Mouse (Mus musculus): Measurements from ENCODE around the gene Commd1. TPM values are rescaled to one million over a fixed set of nuclear protein-coding genes. Genes with fewer than 3 reads are reported as not detected.

Commd1 gene
- polyA plus RNA-seq, 1 experiment from 2014 or later, result 325 TPM

DNA sequence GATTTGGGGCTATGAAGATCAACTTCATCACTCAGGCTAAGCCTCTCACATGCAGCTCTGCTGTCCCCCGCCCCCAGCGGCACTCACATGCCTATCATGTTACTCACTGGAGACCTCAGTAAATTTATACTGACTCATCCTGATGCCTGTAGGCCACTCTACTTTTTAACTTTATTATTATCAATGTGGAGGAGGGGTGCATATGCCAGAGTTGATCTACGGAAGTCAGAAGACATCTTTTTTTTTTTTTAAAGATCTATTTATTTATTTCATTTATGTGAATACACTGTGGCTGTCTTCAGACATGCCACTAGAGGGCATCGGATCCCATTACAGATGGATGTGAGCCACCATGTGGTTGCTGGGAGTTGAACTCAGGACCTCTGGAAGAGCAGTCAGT lies 16.7 kb downstream of the Commd1 start:
- 82% methylated on average over 4 of the region's 4 CpGs for WGBS

DNA sequence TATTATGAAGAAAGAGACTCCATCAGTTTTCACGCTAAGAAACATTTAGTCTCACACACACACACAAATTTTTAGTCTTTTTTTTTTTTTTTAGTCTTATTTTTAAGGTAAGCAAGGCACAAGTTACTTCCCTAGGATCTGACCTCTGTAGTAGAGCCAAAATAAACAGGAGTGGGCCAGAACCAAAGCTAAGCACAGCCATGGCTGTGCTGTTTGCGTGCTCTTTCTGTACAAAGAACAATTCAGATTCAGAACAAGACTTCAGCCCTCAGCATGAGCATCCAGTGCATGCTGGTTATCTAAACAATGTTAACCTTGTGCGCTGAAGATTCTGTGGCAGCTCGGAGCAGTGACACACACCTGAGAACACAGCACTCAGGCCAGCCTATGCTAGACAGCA lies 17.8 kb downstream of the Commd1 start:
- no peak for ATAC-seq (ENCODE audit: low FRiP score, low read depth)
- 74% methylated on average over 4 of the region's 4 CpGs for WGBS

More for the DNA sequence above, 16.7 kb downstream of the Commd1 start:
- Histone ChIP-seq H3K9ac (no peak overlapping the region), H3K9me3 (0 out of 2 replicates have a peak, but pooled peaks cover 11% of the 10 kb centered on the region), H3K4me3 (no peak overlapping the region), H3K4me1 (no peaks in the 10 kb centered on the region), H3K4me2 (replicated peaks) (no peak overlapping the region), H3K27ac (no peak overlapping the region), H3K27me3 (replicated peaks) (no peaks in the 10 kb centered on the region), H3K36me3 (peaks cover 6% of the 10 kb centered on the region)
- ATAC-seq (ENCODE audit: low FRiP score, low read depth), result no peak

DNA sequence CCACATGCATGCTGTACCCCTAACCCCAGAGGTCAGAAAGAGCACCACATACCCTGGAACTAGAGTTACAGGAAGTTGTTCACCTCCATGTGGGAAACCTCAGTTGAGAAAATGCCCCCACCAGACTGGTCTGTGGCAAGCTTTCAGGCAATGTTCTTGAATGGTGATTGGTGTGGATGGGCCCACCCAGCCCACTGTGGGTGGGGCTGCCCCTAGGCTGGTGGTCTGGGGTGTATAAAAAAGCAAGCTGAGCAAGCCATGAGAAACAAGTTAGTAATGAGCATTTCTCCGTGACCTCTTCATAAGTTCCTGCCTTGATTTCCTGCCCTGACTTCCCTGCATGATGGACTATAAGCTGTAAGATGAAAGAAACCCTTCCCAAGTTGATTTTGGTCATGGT lies 20.1 kb downstream of the Commd1 start:
- Histone ChIP-seq H3K27ac (no peak overlapping the region), H3K36me3 (peaks cover 6% of the 10 kb centered on the region), H3K4me2 (replicated peaks) (no peak overlapping the region), H3K4me3 (no peak overlapping the region), H3K9me3 (0 out of 2 replicates have a peak, but pooled peaks cover 7% of the 10 kb centered on the region), H3K4me1 (no peaks in the 10 kb centered on the region), H3K27me3 (replicated peaks) (no peaks in the 10 kb centered on the region), H3K9ac (no peak overlapping the region)
- no peak for ATAC-seq (ENCODE audit: low FRiP score, low read depth)
- 91% methylated on average over 1 of the region's 1 CpGs for WGBS

More for the DNA sequence above, 17.8 kb downstream of the Commd1 start:
- Histone ChIP-seq H3K36me3 (peaks cover 6% of the 10 kb centered on the region), H3K4me3 (no peak overlapping the region), H3K4me2 (replicated peaks) (no peak overlapping the region), H3K27me3 (replicated peaks) (no peaks in the 10 kb centered on the region), H3K4me1 (no peaks in the 10 kb centered on the region), H3K9ac (no peak overlapping the region), H3K9me3 (0 out of 2 replicates have a peak, but pooled peaks cover 11% of the 10 kb centered on the region), H3K27ac (no peak overlapping the region)

DNA sequence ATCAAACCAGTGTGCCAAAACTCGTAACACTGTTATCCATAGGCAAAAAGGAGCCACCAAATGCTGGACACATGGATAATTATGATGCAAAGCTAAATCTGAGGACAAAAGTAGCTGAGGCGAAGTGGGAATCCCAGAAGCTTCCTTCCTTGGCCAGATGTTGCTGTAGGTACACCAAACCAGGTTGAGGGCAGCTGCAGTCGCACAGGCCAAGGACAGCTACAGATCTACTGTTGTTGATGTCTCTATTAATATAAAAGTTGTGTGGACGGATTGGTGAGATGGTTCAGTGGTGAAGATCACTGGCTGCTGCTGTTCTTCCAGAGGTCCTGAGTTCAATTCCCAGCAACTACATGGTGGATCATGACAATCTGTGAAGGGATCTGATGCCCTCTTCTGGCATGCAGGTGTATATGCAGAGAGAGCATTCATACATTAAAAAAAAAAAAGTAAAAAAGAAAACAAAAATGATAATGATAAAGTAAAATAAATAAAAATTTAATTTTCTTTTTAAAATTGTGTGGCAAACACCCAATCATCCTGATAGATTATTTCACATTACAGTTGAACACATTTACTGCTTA lies 24.3 kb downstream of the Commd1 start:
- Histone ChIP-seq H3K4me2 (replicated peaks) (no peak overlapping the region), H3K27me3 (replicated peaks) (no peaks in the 10 kb centered on the region), H3K4me3 (no peak overlapping the region), H3K4me1 (no peaks in the 10 kb centered on the region), H3K27ac (no peak overlapping the region), H3K9ac (no peak overlapping the region), H3K36me3 (peaks cover 2% of the 10 kb centered on the region; the same call in 1 of the 2 replicates), H3K9me3 (no peaks in the 10 kb centered on the region)
- WGBS, result 88% methylated on average over 4 of the region's 4 CpGs
- no peak for ATAC-seq (ENCODE audit: low FRiP score, low read depth)

DNA sequence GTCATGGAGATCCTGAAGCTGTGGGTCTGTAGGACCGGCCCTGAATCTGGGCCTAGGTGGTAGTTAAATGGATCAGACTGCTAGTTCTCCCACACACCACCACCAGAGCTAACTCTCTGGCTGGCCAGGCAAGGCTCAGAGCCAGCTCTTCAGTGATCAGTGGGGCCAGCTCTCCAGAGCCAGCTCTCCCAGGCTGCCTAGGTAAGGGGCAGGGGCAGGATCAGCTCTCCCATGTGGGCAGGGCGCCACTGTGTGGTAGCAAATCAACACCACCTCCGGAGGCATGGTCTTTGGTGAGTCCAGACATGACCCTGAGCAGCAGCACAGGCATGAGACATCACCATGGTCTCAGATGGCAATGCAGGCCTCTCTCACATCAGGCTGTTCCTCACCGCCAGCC lies 25.4 kb downstream of the Commd1 start:
- WGBS, result 80% methylated on average over 4 of the region's 4 CpGs
- Histone ChIP-seq H3K4me3 (no peak overlapping the region), H3K27ac (no peak overlapping the region), H3K27me3 (replicated peaks) (no peaks in the 10 kb centered on the region), H3K36me3 (peaks cover 2% of the 10 kb centered on the region; the same call in 1 of the 2 replicates), H3K9ac (no peak overlapping the region), H3K4me2 (replicated peaks) (no peak overlapping the region), H3K9me3 (no peaks in the 10 kb centered on the region), H3K4me1 (no peaks in the 10 kb centered on the region)
- no peak for ATAC-seq (ENCODE audit: low FRiP score, low read depth)

DNA sequence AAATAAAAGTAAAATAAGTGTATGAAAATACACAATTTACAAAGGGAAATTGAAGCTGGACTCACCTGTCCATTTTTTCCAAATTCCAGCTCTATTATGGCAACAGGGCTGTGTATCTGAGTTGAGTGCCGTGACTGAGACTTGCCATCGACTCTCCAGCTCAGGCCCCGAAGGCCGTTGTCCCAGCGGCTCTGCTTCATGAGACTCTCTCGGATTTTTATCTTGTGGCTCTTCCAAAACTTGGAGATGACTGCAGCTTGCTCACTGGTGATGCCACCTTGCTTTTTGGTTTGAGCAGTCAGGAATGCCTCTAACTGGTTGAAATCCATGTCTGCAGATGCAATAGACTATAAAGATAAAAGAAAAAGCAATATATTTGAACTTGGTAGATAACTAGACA lies 25.8 kb downstream of the Commd1 start:
- 96% methylated on average over 6 of the region's 6 CpGs for WGBS

DNA sequence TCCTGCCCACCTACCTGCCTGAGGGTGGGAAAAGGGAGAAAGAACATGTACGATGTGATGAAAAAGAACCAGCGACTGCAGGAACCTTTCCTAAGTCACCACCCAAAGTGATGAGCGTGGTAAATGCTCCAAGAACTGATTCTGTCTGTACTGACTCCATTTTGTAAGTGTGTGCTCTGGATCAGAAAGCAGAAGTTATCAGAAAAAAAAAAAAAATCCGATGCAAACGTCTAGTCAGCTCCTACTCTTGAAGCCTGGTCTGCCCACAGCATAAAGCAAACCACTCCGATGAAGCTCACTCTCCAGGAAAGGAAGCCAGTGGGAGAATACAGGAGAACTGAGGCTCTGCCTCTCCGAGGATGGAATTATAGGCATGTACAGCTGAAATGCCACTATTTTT lies 29.5 kb downstream of the Commd1 start:
- H3K27ac ChIP-seq, result no peak overlapping the region

More for the DNA sequence above, 25.8 kb downstream of the Commd1 start:
- Histone ChIP-seq H3K4me2 (replicated peaks) (no peak overlapping the region), H3K4me3 (no peak overlapping the region), H3K9me3 (no peaks in the 10 kb centered on the region), H3K9ac (no peak overlapping the region), H3K4me1 (no peaks in the 10 kb centered on the region), H3K36me3 (peaks cover 2% of the 10 kb centered on the region; the same call in 1 of the 2 replicates), H3K27me3 (replicated peaks) (no peaks in the 10 kb centered on the region), H3K27ac (no peak overlapping the region)
- ATAC-seq (ENCODE audit: low FRiP score, low read depth), result no peak

DNA sequence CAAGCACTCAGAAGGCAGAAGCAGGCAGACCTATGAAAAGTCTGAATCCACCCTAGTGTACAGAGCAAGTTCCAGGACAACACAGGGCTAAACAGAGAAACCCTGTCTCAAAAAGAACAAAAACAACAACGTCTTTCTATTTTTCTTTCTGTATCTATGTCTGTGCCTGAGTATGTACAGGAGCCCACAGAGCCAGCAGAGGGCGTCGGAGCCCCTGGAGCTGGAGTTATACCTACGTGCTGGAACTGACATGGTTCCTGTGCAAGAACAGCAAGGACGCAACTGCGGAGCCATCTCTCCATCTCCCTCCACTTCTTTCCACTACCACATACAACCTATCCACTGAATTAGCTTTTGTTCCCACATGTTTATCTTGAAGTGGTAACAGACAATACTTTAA lies 32.1 kb downstream of the Commd1 start:
- Histone ChIP-seq H3K4me1 (no peaks in the 10 kb centered on the region), H3K27ac (no peak overlapping the region), H3K4me2 (replicated peaks) (no peak overlapping the region), H3K9ac (no peak overlapping the region), H3K36me3 (peaks cover 2% of the 10 kb centered on the region; the same call in 1 of the 2 replicates), H3K4me3 (no peak overlapping the region), H3K9me3 (no peaks in the 10 kb centered on the region), H3K27me3 (replicated peaks) (no peaks in the 10 kb centered on the region)
- ATAC-seq (ENCODE audit: low FRiP score, low read depth), result no peak
- WGBS, result 94% methylated on average over 6 of the region's 6 CpGs

More for the DNA sequence above, 29.5 kb downstream of the Commd1 start:
- H3K9me3 ChIP-seq, result no peaks in the 10 kb centered on the region
- H3K4me2 ChIP-seq (replicated peaks), result no peak overlapping the region
- no peak overlapping the region for H3K4me3 ChIP-seq
- no peaks in the 10 kb centered on the region for H3K27me3 ChIP-seq (replicated peaks)
- no peaks in the 10 kb centered on the region for H3K4me1 ChIP-seq
- WGBS, result 92% methylated on average over 7 of the region's 7 CpGs
- H3K36me3 ChIP-seq, result peaks cover 2% of the 10 kb centered on the region; the same call in 1 of the 2 replicates
- no peak overlapping the region for H3K9ac ChIP-seq
- ATAC-seq (ENCODE audit: low FRiP score, low read depth), result no peak

DNA sequence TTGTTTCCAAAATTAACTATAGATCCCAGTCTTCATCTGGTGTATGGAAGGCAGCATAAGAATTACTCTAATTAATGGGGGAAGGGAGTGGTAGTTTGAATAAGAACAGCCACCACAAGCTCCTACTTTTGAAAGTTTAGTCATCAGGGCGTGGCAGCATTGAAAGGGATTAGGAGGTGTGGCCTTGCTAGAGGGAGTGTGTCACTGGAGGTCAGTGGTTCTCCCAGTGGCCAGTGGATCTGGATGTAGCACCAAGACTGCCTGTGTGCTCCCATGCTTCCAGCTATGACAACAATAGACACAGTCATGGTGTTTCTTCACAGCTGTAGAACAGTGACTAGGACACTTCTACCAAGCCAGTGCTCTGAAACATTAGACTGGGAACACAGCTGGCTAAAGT lies 33.1 kb downstream of the Commd1 start:
- Histone ChIP-seq H3K9ac (no peak overlapping the region), H3K4me2 (replicated peaks) (no peak overlapping the region), H3K4me1 (no peaks in the 10 kb centered on the region), H3K27me3 (replicated peaks) (no peaks in the 10 kb centered on the region), H3K27ac (no peak overlapping the region), H3K36me3 (no peaks in the 10 kb centered on the region; the same call in 1 of the 2 replicates), H3K9me3 (no peaks in the 10 kb centered on the region), H3K4me3 (no peak overlapping the region)
- 83% methylated on average over 1 of the region's 1 CpGs for WGBS
- ATAC-seq (ENCODE audit: low FRiP score, low read depth), result no peak

DNA sequence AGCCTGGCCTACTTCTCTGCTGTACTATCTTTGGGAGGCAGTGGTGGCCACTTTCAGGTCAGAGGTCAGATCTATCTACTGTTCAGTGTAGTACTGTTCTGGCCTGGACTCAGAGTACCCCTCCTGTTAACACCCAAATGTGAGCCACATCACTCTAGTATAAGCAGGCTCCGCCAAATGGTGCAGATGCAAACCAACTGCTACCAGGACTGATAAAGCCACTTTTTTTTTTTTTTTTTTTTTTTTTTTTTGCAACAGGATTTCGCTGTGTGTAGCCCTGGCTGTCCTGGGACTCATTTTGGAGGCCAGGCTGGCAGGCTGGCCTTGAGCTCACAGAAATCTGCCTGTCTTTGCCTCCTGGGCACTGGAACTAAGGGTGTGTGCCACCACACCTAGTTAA lies 43.2 kb downstream of the Commd1 start:
- no peaks in the 10 kb centered on the region for H3K9me3 ChIP-seq
- no peaks in the 10 kb centered on the region for H3K27me3 ChIP-seq (replicated peaks)
- 0 out of 2 replicates have a peak, but pooled peaks cover 6% of the 10 kb centered on the region for H3K4me1 ChIP-seq
- ATAC-seq (ENCODE audit: low FRiP score, low read depth), result no peak
- H3K9ac ChIP-seq, result no peak overlapping the region
- H3K36me3 ChIP-seq, result no peaks in the 10 kb centered on the region
- no peak overlapping the region for H3K4me2 ChIP-seq (replicated peaks)
- no peak overlapping the region for H3K4me3 ChIP-seq
- no peak overlapping the region for H3K27ac ChIP-seq
- 78% methylated on average over 2 of the region's 2 CpGs for WGBS

DNA sequence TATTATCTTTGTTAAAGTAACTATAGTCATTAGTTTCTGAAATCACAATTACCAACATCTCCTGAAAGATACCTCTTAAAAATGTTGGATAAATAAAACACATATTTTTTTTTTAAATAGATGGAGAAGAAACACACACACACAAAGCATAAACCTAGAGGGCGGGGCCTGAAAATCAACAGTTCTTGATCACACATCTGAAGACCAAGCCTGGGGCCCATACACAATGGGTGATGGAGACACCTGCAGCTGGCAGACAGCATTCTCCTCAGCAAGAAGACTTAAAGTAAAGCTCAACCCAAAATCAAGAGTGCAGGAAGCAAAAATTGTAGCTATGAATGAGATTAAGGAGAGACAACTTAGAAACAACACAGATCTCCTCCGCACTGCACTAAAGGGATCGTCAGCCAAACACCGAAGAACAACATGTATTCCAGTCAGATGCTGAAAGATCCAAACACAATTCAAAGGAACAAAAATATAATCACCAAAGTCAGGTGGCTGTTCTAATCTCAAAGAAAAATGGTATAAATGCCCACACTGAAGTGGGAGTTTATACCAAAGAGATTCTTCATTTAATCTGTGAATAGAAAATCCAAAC lies 44.4 kb downstream of the Commd1 start:
- Histone ChIP-seq H3K27ac (no peak overlapping the region), H3K9me3 (no peaks in the 10 kb centered on the region), H3K4me1 (0 out of 2 replicates have a peak, but pooled peaks cover 6% of the 10 kb centered on the region), H3K4me2 (replicated peaks) (no peak overlapping the region), H3K27me3 (replicated peaks) (no peaks in the 10 kb centered on the region), H3K9ac (no peak overlapping the region), H3K4me3 (no peak overlapping the region), H3K36me3 (no peaks in the 10 kb centered on the region)
- 97% methylated on average over 4 of the region's 4 CpGs for WGBS
- no peak for ATAC-seq (ENCODE audit: low FRiP score, low read depth)

DNA sequence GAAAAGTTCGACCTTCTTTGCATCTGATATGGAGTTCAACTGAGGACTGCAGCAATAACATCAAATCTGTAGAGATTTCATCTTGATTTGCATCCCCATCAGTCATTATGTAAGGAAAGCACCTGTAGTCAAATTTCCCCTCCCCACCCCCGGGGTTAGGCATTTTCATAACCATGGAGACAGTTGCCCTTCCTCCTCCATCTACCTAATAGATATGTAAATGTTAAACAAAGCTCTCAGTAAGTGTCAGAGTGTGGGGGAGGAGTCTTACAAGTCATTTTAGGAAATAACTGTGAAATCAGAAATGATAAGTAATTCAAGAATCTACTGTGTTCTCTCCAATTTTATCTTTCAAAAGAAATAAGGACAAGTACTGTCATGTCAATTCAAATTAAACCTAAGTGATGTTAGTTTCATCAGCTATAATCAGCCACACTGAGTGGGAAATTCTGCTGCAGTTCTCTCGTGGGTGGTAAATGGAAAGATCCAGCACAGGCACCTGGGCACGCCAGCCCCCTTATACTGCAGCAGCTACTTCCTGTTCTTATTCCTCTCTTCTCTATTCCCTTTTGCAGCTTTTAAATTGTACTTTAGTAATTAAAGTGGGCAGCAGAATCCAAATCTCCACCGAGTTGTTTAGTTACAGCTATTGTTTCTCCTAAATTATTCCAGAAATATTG lies 45.6 kb downstream of the Commd1 start:
- Histone ChIP-seq H3K36me3 (no peaks in the 10 kb centered on the region), H3K9me3 (no peaks in the 10 kb centered on the region), H3K27ac (no peak overlapping the region), H3K4me3 (no peak overlapping the region), H3K4me1 (0 out of 2 replicates have a peak, but pooled peaks cover 6% of the 10 kb centered on the region), H3K4me2 (replicated peaks) (no peak overlapping the region), H3K27me3 (replicated peaks) (no peaks in the 10 kb centered on the region), H3K9ac (no peak overlapping the region)
- no peak for ATAC-seq (ENCODE audit: low FRiP score, low read depth)
- WGBS, result 60% methylated on average over 5 of the region's 5 CpGs

Measured in neural tube, embryonic 12.5 days (tissue).